Mouse (Mus musculus) heart, postnatal 10 days (tissue): ENCODE data around the gene Fam20c. TPM values are rescaled to one million over a fixed set of nuclear protein-coding genes. Genes with fewer than 3 reads are reported as not detected.

Source experiments
- DNase-seq, 2 experiments: peaks; one replicate each; pipeline ENCODE4 v3.0.0; 2021
- intact Hi-C: fragments of 180-260 bp; cut with DNase I; formaldehyde crosslinking; loops from one replicate; pipeline ENCODE4 v1.15.1; 2025
- total RNA-seq, 2 experiments: library from RNA; stranded (reverse); gene quantifications; 2 replicates each; pipeline ENCODE4 v1.2.3; 2021

Gene Fam20c
- total RNA-seq, 2 experiments from 2014 or later = 11.2 to 14.7 TPM

DNA sequence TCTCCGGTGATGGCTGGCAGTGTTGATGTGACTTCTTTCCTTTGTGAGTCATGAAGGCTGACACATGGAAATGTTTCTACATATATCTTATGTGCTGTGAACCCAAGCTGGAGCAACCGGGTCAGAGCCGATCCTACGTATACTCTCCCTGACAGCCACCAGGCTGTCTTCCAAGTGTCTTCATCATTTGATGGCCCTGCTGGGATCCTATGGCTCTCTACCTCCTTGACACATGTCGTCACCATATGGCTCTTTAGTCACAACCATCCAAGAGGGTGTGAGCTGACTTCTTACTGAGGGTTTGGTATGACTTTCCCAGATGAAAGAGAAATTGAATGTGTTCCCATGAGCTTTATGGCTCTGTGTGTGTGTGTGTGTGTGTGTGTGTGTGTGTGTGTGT lies 50.0 kb downstream of the Fam20c start:
- DNase-seq = no peak
- intact Hi-C loops = no loop called here

DNA sequence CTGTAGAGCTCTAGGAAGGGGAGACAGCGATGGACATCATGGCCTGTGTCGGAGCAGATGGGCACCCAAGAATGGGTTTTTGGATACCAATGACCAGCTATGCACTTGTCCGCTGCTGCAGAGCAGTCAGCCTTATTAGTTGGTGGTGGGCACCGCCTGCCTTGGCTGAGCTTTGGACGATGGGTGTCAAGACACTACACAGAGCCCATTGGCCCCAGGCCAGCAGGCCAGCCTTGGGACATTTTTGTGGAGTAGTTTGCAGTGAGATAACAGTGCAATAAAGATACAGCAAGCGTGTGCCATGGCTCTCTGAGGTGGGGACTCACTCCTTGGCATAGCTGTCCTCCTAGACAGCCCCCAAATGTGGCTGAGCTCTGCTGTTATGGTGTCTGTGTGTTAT lies 55.5 kb downstream of the Fam20c start:
- intact Hi-C loops = no loop called here
- no peak for DNase-seq

- DNase-seq = no peak
- intact Hi-C loops = no loop called here
These were observed 65.5 kb downstream of the Fam20c start, which contains the start of gene Gm5294 for GRCm38 (mm10) chr5:138819780-138820179. TSS of gene Gm5294 (plus strand) at chr5:138820080.

- peak in 1 of 2 experiments; percentile 11 for DNase-seq
- intact Hi-C loops = no loop called here
These were observed 66.5 kb downstream of the Fam20c start for GRCm38 (mm10) chr5:138820717-138821332.

DNA sequence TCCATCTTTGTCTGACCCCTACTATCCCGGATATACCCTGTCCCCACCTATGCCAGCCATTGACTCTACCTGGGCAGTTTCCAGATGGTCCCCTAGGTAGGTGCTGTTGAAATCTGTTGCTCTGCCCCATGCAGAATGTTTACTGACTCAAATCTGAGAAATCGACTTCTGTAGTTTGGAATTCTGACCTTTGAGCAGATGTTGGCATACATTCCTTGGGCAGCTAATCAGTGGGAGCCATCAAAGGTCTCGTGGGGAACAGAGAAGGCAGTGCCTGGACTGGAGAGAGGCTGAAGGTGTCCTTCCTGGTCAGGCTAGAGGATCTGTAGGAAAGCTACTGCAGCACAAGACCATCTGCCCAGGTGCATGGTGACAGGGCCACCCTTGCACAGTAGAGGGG lies 70.8 kb downstream of the Fam20c start:
- DNase-seq = no peak
- intact Hi-C loops = no loop called here

- no peak for DNase-seq
These were observed 79.1 kb downstream of the Fam20c start for GRCm38 (mm10) chr5:138833406-138833805.

GRCm38 (mm10) chr5:138834910-138835309 lies 80.6 kb downstream of the Fam20c start:
- intact Hi-C loops = no loop called here
- DNase-seq = no peak

More at GRCm38 (mm10) chr5:138833406-138833805, 79.1 kb downstream of the Fam20c start:
- intact Hi-C loops = no loop called here

- intact Hi-C loops = no loop called here
- no peak for DNase-seq
These were observed 86.7 kb downstream of the Fam20c start for GRCm38 (mm10) chr5:138840981-138841380.

DNA sequence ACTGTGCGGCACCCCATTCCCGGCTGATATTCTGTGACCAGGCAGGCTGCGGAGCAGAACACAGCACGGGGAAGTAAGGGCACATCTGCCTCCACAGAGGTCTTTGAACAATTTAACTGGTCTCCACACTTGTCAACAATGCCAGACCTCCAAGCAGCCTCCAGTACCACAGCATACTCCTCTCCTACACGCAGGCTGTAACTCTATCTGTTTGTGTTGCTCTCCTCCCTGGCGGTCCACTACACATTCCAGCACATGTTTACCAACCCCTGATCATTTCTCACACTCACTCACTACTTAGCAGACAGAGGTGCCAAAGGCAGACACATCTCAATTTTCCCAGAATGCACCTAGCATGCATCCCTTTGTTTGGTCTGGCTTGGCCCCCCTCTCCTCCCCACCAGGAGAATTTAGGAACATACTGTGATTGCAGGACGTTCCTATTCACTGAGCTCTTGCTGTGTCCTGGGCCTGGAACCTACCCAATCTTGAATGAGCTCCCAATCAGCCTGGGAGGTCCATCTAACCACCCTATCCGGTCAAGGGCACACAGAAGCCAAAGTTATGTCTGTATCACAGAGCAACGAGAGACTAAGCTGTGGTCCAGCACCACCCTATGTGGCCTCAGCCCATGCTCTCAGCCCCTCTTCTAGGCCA lies 89.0 kb downstream of the Fam20c start:
- DNase-seq = no peak
- intact Hi-C loops = no loop called here

GRCm38 (mm10) chr5:138846506-138846905 lies 92.2 kb downstream of the Fam20c start:
- intact Hi-C loops = no loop called here
- DNase-seq = peak; percentile 47 to 52

DNA sequence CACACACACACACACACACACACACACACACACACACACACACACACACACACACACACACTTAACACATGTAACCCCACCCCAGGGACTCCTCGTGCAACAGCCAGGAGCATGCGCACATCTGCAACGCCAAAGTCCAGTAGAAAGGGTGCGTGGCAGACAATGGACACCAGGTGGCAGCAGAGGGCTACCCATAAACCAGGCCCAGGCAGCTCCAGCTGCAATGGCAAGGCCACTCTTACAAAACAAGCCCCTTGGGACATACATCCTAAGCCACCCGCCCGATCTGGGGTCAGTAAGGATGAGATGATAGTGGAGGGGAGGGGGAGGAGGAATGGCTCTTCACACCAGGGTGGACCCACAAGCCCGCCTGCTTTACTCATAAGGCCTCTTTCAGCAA lies 93.8 kb downstream of the Fam20c start:
- intact Hi-C loops = loop anchor here (1.0 kb wide), 2 partner anchors 236 to 331 kb away; no protein-coding TSS in a partner anchor
- peak; percentile 92 to 96 for DNase-seq

DNA sequence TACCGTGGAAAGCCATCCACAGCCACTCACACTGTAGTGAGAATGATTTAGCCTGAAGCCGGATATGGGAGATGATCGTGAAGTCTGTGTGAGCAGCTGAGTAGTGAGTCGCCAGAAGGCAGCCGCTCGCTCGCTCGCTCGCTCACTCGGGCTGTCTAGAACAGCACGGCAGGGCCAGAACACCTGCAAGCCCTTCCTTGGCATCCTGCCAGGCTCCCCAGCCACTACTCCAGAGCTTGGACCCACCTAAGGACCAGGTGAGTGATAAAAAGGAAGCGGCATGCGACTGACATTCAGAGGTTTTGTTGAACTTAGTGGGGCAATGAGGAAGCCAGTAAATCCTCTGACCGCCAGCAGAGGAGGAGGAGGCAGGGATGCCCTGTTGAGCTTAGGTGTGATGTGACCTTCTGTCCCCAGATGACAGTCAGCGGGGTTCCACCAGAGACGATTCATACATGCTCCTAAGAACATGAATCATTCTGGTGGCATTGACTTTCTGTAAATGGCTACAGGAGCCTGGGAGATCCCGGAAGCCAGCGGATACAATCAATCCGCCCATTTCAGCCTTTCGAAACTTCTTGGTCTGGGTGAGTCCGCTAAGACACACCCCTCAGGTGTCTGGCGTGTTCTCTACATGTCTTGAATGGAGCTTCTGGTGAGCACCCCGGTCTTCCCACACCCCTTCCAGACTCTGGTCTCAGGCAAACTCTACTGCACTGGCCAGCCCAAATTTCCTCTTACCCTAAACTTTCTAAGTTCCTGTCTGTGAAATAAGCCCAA lies 95.6 kb downstream of the Fam20c start:
- no peak for DNase-seq
- intact Hi-C loops = no loop called here

- DNase-seq = no peak
- intact Hi-C loops = no loop called here
These were observed 96.1 kb downstream of the Fam20c start for GRCm38 (mm10) chr5:138850462-138850844.

DNA sequence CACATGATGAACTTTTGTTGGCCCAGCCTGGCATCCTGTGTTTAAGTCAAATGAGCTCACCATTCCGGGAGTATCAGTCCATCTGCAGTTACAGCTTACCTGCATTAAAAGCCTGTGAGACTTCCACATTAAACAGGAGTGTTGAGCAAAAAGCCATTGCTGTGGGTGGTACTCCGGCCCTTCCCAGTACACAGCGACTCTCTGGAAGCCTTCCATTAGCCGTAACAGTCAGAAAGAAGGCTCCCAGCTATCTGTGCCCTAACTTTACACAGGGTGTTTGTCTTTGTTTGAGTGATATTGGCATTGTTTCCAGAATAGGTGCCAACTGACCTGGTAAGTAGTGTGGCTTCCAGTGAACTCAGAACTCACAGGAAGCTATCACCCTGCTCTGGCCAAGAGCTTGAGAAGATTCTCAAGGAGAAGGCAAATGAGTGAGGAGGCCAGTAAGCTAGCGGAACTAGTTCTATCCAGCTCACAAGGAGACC lies 97.0 kb downstream of the Fam20c start:
- no peak for DNase-seq
- intact Hi-C loops = no loop called here

DNA sequence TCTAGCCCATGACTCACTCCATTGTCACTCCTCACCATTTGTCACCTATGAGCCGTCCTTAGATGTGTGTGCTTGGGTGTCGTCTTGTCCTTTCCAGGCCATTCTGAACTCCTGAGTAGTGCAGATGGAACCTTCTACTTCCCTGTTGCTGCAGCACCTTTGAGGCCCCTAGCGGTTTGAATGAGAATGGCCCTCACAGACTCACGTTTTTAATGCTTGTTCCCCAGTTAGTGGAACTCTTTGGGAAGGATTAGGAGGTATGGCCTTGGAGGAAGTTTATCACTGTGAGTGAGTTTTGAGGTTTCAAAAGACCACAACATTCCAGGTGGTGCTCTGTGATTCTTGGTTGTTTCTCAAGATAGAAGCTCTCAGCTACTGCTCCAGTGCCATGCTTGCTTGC lies 97.8 kb downstream of the Fam20c start:
- intact Hi-C loops = no loop called here
- no peak for DNase-seq

- no peak for DNase-seq
- intact Hi-C loops = no loop called here
These were observed 99.0 kb downstream of the Fam20c start for GRCm38 (mm10) chr5:138853349-138853748.

- intact Hi-C loops = loop anchor here (2.0 to 5.0 kb wide), 2 partner anchors 65 to 138 kb away; no protein-coding TSS in a partner anchor
- peak; percentile 87 to 90 for DNase-seq
These were observed 102.8 kb downstream of the Fam20c start for GRCm38 (mm10) chr5:138857010-138857617.

DNA sequence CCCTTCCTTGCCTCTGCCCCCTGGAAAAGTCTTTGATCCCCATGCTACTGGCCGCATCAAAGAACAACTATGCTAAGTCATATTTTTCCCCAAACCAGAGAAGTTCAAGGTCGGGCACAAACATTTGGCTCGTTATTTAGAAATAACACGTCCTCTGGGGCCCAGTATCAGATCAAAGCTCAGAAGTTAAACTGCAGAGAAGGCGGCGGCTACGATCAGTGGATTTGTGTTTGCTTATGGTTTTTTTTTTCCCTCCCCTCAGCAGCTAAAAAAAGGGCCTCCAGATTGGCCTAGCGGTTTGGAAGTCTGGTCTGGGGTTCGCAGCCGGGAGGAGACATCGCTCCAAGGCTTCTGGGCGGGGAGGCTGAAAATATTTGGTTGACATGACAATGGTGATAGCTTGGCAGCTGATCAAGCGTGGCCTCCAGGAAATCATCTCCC lies 103.5 kb downstream of the Fam20c start:
- intact Hi-C loops = loop anchor here (2.0 to 5.0 kb wide), 2 partner anchors 64 to 137 kb away; no protein-coding TSS in a partner anchor
- peak; percentile 50 to 62 for DNase-seq
